Mouse (Mus musculus): Measurements from ENCODE around the gene Calr. TPM values are rescaled to one million over a fixed set of nuclear protein-coding genes. Genes with fewer than 3 reads are reported as not detected.
A peak's percentile ranks its signal among the peaks of the same experiment; 100 is the strongest.
"Not testable (repeated sequence)": the region's sequence is repeated elsewhere in the genome, so short reads cannot be mapped to it uniquely, and the experiment has no call there.

Gene Calr
- polyA plus RNA-seq, 1 experiment from 2014 or later = 735 TPM

DNA sequence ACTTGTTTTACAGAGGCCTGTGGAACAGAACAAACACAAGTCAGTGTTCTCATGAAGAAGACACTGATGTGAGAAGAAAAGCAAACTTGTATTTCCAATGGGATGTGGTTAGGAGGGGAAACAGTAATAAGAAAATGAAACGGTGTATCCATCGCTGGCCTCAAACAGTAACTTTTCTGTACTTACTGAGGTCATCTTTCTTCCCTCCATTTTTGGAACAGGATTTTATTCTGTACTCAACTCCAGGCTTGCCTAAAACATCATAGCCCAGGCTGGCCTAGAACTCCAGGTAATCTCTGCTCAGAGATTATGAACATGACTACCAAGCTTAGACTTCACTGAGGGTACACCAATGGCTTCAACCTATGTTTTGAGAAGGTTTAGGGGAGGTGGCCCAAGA is 7.3 kb downstream of the Calr start:
- no peak for DNase-seq (ENCODE audit: extremely low spot score, low spot score)
- peak overlapping the region; percentile 71 for H3K4me3 ChIP-seq
- H3K36me3 ChIP-seq (replicated peaks) = peaks cover 81% of the 10 kb centered on the region
- WGBS = 94% methylated on average over 2 of the region's 2 CpGs
- no peaks in the 10 kb centered on the region for H3K9me3 ChIP-seq
- H3K4me1 ChIP-seq = peaks cover 60% of the 10 kb centered on the region
- H3K27ac ChIP-seq = no peak overlapping the region; the same call in 1 of the 2 replicates
- no peaks in the 10 kb centered on the region for H3K27me3 ChIP-seq (ENCODE audit: poor library complexity, severe bottlenecking)

DNA sequence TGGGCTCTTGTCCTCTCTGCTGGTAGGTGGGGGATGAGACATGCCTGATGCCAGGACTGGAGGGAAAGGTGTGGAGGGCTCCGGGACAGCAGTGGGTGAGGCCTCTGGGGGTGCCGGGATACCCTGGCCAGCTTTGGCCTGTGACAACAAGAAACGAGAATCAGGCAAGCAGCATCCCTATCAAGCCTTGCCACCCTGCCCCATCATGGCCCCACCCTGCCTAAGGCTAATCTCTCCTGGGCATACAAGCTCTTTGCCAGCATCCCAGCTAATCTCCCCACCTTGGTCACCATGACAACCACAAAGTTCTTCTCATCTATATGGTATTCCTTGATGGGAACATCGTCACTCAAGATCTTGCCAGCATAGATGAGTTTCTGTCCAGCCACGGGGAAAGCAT is 8.2 kb downstream of the Calr start:
- 94% methylated on average over 5 of the region's 5 CpGs for WGBS
- H3K36me3 ChIP-seq (replicated peaks) = peaks cover 81% of the 10 kb centered on the region
- H3K27ac ChIP-seq = 0 out of 2 replicates have a peak overlapping the region, but pooled peaks have one; percentile 20
- H3K4me3 ChIP-seq = peak overlapping the region; percentile 5; the same call in 1 of the 2 replicates
- no peaks in the 10 kb centered on the region for H3K27me3 ChIP-seq (ENCODE audit: poor library complexity, severe bottlenecking)
- H3K9me3 ChIP-seq = no peaks in the 10 kb centered on the region
- no peak for DNase-seq (ENCODE audit: extremely low spot score, low spot score)
- peaks cover 61% of the 10 kb centered on the region for H3K4me1 ChIP-seq

DNA sequence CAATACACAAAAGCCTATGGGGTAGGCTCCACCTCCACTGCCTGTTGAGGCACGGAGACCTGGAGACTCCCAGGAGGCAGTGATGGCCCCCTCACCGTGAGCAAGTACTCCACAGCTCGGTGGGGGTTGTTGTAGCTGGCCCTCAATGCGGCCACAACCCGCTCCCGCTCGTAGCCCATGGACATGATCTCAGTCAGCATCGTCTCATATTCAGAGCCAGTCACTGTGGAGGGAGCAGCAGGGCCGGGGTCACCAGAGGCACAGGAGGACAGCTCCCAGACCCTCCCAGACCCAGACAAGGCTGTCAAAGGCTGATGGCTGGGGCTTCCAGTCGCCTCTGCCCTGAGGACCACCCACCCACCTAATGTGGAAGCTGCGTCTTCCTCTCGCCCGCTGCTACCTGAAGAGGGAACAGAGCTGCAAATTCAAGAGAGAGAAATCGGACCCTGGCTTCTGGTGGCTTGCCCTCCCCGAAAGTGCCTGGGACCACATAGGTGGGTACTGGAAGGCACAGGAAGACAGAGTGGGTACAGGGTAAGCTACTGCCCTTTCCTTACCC is 8.7 kb downstream of the Calr start:
- DNase-seq (ENCODE audit: extremely low spot score, low spot score) = no peak
- Histone ChIP-seq H3K36me3 (replicated peaks) (peaks cover 80% of the 10 kb centered on the region), H3K9me3 (no peaks in the 10 kb centered on the region), H3K4me1 (peaks cover 62% of the 10 kb centered on the region), H3K27ac (0 out of 2 replicates have a peak overlapping the region, but pooled peaks have one; percentile 20), H3K27me3 (ENCODE audit: poor library complexity, severe bottlenecking) (no peaks in the 10 kb centered on the region), H3K4me3 (peak overlapping the region; percentile 5; the same call in 1 of the 2 replicates)
- WGBS = 90% methylated on average over 15 of the region's 15 CpGs

DNA sequence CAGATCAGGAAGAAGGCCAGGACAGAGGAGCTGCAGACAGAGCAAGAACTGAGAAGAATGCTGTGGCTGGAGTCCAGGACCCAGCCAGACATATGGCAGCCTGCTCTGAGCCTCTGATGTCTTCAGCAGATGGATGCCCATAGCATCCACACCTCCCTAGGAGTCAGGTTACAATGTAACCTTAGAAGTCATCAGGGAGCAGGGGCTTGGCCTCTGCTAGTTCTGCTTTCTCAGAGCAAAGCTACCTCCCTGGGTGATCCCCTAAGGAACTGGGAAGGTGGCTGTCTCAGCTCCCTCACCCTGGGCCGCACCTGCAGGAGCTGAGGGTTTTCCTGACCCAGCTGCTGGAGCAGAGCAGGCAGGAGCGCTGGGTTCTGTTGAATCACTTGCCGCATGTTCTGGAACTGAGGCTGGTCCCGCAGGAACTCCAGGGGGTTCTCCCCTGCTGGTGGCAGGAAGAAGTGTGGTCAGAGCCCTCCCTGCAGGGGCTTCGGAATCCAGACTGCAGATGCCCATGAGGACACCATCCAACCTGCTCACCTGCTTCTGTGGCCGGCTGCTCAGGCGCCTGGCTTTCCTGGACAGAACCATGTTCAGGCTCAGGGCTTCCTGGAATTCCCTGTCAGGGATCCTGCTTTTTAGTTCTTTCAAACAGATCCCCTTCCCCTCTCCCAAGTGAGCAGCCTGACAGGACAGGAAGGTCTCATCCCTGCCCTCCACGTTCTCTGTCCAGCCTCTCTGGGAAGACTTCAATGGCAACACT is 9.4 kb downstream of the Calr start:
- Histone ChIP-seq H3K4me3 (0 out of 2 replicates have a peak overlapping the region, but pooled peaks have one; percentile 5), H3K27me3 (ENCODE audit: poor library complexity, severe bottlenecking) (no peaks in the 10 kb centered on the region), H3K4me1 (peaks cover 64% of the 10 kb centered on the region), H3K36me3 (replicated peaks) (peaks cover 73% of the 10 kb centered on the region), H3K27ac (no peak overlapping the region), H3K9me3 (no peaks in the 10 kb centered on the region)
- DNase-seq (ENCODE audit: extremely low spot score, low spot score) = no peak
- WGBS = 59% methylated on average over 8 of the region's 8 CpGs

DNA sequence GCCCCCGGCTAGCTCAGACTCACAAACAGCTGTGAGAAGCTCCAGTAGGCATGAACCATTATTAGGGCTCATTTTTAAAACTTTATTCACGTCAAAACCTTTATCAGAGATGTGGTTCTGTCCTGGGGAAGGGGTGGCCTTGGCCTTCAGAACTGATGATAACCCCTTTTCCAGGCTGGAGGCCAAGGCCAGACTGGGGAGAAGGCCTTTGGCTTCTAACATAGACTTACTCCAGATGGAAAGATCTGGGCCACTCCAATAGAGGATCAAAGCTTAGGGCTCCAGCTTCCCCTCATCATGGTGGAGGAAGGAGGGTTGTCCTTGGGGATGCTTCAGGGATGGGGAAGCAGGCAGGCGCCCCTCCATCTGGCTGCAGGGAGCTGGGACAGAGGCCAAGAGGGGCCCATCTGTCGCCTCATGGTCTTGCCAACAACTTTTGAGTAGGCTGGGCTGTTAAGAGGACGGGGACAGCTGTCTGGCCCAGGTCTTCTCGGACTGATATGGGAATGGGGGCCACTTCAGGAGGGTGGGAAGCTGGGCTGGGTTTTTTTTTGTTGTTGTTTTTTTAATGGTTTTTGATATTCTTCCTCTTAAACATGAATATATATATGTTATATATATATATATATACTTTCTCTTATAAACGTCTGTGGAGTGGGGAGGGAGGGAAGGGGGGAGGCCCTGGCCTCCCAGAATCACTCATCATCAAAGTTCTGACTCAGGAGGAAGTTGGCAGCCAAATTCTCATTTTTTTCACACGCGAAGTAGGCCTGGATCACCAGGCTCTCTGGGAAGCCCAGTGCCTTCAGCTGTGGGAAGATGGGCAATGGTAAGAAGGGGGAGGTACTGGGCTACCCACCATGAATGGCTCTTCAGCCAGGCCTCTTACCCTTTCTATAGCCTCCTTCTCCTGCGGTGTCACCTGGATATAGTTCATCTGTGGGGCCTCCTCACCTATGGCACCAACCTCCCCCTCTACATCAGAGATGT is 11.6 kb downstream of the Calr start:
- Histone ChIP-seq H3K27me3 (ENCODE audit: poor library complexity, severe bottlenecking) (no peaks in the 10 kb centered on the region), H3K4me1 (peaks cover 64% of the 10 kb centered on the region), H3K27ac (no peak overlapping the region), H3K9me3 (no peaks in the 10 kb centered on the region), H3K36me3 (replicated peaks) (peaks cover 60% of the 10 kb centered on the region), H3K4me3 (peak overlapping the region; percentile 5; the same call in 1 of the 2 replicates)
- WGBS = 85% methylated on average over 10 of the region's 10 CpGs
- no peak for DNase-seq (ENCODE audit: extremely low spot score, low spot score)

DNA sequence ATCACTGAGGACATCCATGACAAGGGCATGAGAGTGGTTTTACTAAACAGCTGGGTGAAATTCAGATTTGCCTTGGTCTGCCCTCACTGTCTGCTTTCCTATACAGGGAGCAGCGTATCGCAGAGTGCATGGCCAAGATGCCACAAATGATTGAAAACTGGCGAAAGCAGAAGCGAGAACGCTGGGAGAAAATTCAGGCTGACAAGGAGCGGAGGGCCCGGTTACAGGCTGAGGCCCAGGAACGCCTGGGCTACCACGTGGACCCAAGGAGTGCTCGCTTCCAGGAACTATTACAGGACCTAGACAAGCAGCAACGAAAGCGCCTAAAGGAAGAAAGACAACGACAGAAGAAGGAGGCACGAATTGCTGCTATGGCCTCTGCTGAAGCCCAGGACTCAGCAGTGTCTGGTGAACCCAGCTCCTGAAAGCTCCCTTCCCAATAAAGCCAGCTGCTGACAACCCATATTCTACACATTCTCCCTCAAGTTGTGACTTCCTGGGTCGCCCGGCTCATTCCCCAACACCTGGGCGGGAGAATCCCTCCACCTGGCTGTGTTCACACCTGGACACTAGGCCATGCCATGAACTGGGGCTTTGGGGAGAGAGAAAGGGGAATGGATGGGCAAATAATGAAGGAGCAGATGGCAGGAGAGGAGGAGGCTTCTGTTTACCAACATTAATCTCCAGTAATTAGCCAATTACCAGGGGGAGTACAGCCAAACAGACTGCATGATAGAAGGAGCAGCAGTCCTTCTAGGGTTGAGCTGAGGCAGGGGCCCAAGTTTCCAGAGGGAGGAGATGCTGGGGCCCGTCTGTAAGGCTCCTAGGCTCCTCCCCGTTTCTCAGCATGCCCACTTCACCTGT is 12.5 kb downstream of the Calr start:
- Histone ChIP-seq H3K9me3 (no peaks in the 10 kb centered on the region), H3K27me3 (ENCODE audit: poor library complexity, severe bottlenecking) (no peaks in the 10 kb centered on the region), H3K4me1 (peaks cover 55% of the 10 kb centered on the region), H3K36me3 (replicated peaks) (peaks cover 60% of the 10 kb centered on the region), H3K4me3 (peak overlapping the region; percentile 5; the same call in 1 of the 2 replicates), H3K27ac (no peak overlapping the region)
- WGBS = 89% methylated on average over 19 of the region's 19 CpGs
- no peak for DNase-seq (ENCODE audit: extremely low spot score, low spot score)

DNA sequence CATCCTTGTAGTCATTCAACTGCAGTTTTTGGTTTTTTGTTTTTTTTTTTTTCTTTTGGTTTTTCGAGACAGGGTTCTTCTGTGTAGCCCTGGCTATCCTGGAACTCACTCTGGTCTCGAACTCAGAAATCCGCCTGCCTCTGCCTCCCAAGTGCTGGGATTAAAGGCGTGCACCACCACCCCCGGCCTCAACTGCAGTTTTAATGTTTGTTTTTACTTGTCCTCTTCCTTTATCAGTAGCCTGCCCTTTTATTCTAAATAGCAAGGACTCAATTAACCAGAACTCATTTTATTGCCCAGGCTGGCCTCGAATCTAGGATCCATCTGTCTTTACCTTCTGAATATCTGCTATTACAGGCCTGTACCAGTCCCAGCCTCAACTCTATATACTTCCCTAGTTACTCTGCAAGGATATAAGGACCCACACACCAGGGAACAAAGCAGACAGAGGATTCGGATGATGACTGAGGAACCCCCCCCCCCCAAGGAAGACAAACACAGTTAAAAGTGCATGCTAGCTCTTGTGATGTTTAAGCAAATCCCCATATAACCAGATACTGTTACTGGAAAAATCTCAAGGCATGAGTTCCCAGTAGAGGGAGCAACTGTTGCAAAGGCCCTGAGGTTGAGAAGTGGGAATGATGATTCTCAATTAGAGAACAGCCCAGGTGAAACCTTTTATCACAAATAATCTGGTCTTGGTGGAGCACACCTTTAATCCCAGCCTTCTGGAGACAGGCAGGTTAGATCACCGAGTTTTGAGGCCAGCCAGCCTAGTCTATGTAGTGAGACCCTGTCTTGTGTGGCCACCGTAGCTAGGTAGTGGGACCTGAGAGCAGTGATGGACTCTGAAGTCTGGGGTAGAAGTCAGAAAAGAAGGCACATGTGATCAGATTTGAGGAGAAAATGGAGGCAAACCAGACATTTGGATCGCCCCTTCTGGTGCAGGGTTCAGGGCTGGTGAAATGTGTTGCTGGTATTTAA is 13.7 kb downstream of the Calr start:
- peak overlapping the region; percentile 93 for H3K4me3 ChIP-seq
- H3K27ac ChIP-seq = peak overlapping the region; percentile 100
- H3K36me3 ChIP-seq (replicated peaks) = peaks cover 48% of the 10 kb centered on the region
- DNase-seq (ENCODE audit: extremely low spot score, low spot score) = no peak
- no peaks in the 10 kb centered on the region for H3K9me3 ChIP-seq
- WGBS = 74% methylated on average over 10 of the region's 10 CpGs
- H3K27me3 ChIP-seq (ENCODE audit: poor library complexity, severe bottlenecking) = no peaks in the 10 kb centered on the region
- peaks cover 43% of the 10 kb centered on the region for H3K4me1 ChIP-seq

DNA sequence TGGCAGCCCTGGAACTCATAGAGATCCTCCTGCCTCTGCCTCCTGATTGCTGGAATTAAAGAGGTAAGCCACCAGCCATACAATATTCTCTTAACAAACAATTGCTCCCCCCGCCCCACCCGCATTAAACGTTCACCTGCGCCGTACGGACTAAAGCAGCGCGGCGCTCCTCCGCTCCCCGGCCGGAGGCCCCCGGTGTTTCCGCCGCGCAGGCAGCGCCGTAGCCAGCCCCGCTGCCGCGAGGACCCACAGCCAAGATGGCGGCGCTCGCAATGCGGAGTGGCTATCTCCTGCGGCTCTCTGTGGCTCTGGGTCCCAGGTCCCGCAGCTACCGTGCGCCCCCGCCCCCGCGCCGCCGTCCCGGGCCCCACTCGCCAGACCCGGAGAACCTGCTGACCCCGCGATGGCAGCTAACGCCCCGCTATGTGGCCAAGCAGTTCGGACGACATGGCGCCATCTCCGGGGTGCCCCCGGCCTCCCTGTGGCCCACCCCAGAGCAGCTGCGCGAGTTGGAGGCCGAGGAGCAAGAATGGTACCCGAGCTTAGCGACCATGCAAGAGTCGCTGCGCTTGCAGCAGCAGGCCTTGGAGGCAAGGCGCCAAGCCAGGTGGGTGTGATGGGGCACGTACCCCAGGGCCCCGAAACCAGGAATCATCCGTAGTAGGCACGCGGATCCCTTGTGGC is 14.6 kb downstream of the Calr start:
- Histone ChIP-seq H3K9me3 (no peaks in the 10 kb centered on the region), H3K4me3 (peak overlapping the region; percentile 93), H3K4me1 (peaks cover 34% of the 10 kb centered on the region), H3K27ac (peak overlapping the region; percentile 100), H3K27me3 (ENCODE audit: poor library complexity, severe bottlenecking) (no peaks in the 10 kb centered on the region), H3K36me3 (replicated peaks) (peaks cover 39% of the 10 kb centered on the region)
- peak; percentile 83 for DNase-seq (ENCODE audit: extremely low spot score, low spot score)
- 1% methylated on average over 59 of the region's 59 CpGs for WGBS

DNA sequence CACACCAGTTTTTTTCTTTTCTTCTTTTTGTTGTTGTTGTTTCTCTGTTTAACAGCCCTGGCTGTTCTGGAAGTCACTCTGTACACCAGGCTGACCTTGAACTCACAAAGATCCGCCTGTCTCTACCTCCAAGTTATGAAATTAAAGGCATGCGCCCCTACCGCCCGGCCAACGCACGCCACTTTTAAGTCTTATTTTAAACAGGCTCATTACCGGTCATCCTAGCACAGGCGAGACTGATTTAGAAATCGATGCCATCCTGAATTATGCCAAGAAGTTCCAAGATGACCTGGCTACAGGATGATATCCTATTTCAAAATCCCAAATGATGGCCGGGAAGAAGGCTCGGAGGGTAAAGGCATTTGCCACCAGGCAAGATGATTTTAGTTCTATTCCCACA is 15.2 kb downstream of the Calr start, which contains the start of gene Gadd45gip1:
Gadd45gip1 (plus strand) TSS at position 33 of the 400 bp plus-strand sequence.
- Histone ChIP-seq H3K27ac (peak within 1 kb of the TSS; percentile 100), H3K9me3 (no peaks in the 10 kb centered on the region), H3K36me3 (replicated peaks) (peaks cover 32% of the 10 kb centered on the region), H3K4me1 (peaks cover 29% of the 10 kb centered on the region), H3K4me3 (peak within 1 kb of the TSS; percentile 93), H3K27me3 (ENCODE audit: poor library complexity, severe bottlenecking) (no peaks in the 10 kb centered on the region)
- 82% methylated on average over 11 of the region's 11 CpGs for WGBS
- DNase-seq (ENCODE audit: extremely low spot score, low spot score) = no peak

DNA sequence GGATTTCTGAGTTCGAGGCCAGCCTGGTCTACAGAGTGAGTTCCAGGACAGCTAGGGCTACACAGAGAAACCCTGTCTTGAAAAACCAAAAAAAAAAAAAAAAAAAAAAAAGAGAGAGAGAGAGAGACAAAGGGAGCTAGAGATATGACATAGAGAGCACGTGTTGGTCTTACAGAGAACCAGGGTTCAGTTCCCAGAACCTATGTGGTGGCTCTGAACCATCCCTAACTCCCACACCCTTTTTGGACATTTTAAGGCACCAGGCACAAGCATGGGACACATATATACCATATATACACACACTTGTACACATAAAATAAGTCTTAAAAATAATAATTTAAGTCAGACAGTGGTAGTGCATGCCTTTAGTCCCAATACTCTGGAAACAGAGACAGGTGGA is 20.2 kb downstream of the Calr start:
- not testable (repeated sequence) for DNase-seq (ENCODE audit: extremely low spot score, low spot score); H3K36me3 ChIP-seq (replicated peaks); H3K27ac ChIP-seq; H3K4me3 ChIP-seq; H3K9me3 ChIP-seq
- 92% methylated on average over 2 of the region's 2 CpGs for WGBS
- Histone ChIP-seq H3K4me1 (peaks cover 17% of the 10 kb centered on the region), H3K27me3 (ENCODE audit: poor library complexity, severe bottlenecking) (peaks cover 23% of the 10 kb centered on the region)
